ENCODE assay signal across 12 mouse cellular contexts in genomic region chr6:92532896-92533295, GRCm38 (mm10).
A peak's percentile ranks its signal among the peaks of the same experiment; 100 is the strongest.
DNase-seq lines count a peak whose midpoint lies in the region; ATAC-seq and TF ChIP-seq lines count a peak whose summit lies in the region.
"Had no signal": no experiment of that assay in that cellular context is flagged by ENCODE, and none has a peak within 500 bp of the region (broad histone marks: within the 10 kb centered on the region; RNA-seq: fewer than 3 reads in every experiment).

No protein-coding gene starts in this region.

- H3K4me1 ChIP-seq in kidney, postnatal 0 days (replicated peaks; ENCODE audit: insufficient read depth, low read length), result peaks cover 4% of the 10 kb centered on the region; the same call in 1 of the 2 replicates
- H3K4me1 ChIP-seq in intestine, embryonic 15.5 days (replicated peaks), result 0 out of 2 replicates have a peak, but pooled peaks cover 4% of the 10 kb centered on the region
- H3K4me1 ChIP-seq in forebrain, embryonic 10.5 days, result peaks cover 12% of the 10 kb centered on the region
- H3K4me1 ChIP-seq: liver, embryonic 15.5 days had no signal

- H3K27me3 ChIP-seq in kidney, postnatal 0 days (ENCODE audit: insufficient read depth, low read length), result no peaks in the 10 kb centered on the region
- no peaks in the 10 kb centered on the region for H3K27me3 ChIP-seq in intestine, embryonic 15.5 days (replicated peaks)
- no peaks in the 10 kb centered on the region for H3K27me3 ChIP-seq in forebrain, embryonic 10.5 days (ENCODE audit: poor library complexity, severe bottlenecking)
- H3K27me3 ChIP-seq: liver, embryonic 15.5 days; neural tube, embryonic 12.5 days had no signal

- peak; percentile 52 for DNase-seq in kidney, postnatal 0 days (ENCODE audit: low spot score)
- DNase-seq in kidney, adult 9 months, result no peak
- DNase-seq in MN1 (ENCODE audit: low spot score), result peak; percentile 15
- DNase-seq in NIH3T3 (ENCODE audit: low read depth), result peak; percentile 33
- no peak for DNase-seq in forebrain, embryonic 10.5 days (ENCODE audit: extremely low spot score, low spot score)
- DNase-seq in layer of hippocampus, adult 11-12 months (ENCODE audit: low spot score), result no peak
- DNase-seq: cerebellum, postnatal 10 days; thymus, postnatal 4 days had no signal

- TF ChIP-seq CTCF in kidney, postnatal 0 days (IDR thresholded peaks at IDR 0.05; ENCODE audit: low read depth), result no peak

- peak overlapping the region; percentile 44; the same call in 1 of the 2 replicates for H3K4me3 ChIP-seq in kidney, postnatal 0 days (replicated peaks; ENCODE audit: low read depth, low read length)
- peak overlapping the region; percentile 49 for H3K4me3 ChIP-seq in intestine, embryonic 15.5 days (replicated peaks)
- H3K4me3 ChIP-seq in forebrain, embryonic 10.5 days, result no peak overlapping the region
- H3K4me3 ChIP-seq: liver, embryonic 15.5 days; midbrain, embryonic 12.5 days; neural tube, embryonic 12.5 days had no signal

- H3K36me3 ChIP-seq in kidney, postnatal 0 days (ENCODE audit: insufficient read depth, low read length), result no peaks in the 10 kb centered on the region
- H3K36me3 ChIP-seq in intestine, embryonic 15.5 days, result no peaks in the 10 kb centered on the region
- H3K36me3 ChIP-seq in forebrain, embryonic 10.5 days (replicated peaks), result no peaks in the 10 kb centered on the region
- H3K36me3 ChIP-seq: liver, embryonic 15.5 days; midbrain, embryonic 12.5 days; neural tube, embryonic 12.5 days had no signal

- no peak overlapping the region for H3K9ac ChIP-seq in kidney, postnatal 0 days (ENCODE audit: low read depth, low read length)
- no peak overlapping the region for H3K9ac ChIP-seq in intestine, embryonic 15.5 days
- H3K9ac ChIP-seq: liver, embryonic 15.5 days; midbrain, embryonic 12.5 days; neural tube, embryonic 12.5 days had no signal

- peak overlapping the region; percentile 9; the same call in 1 of the 2 replicates for H3K27ac ChIP-seq in kidney, postnatal 0 days
- H3K27ac ChIP-seq in intestine, embryonic 15.5 days, result peak overlapping the region; percentile 41
- no peak overlapping the region for H3K27ac ChIP-seq in forebrain, embryonic 10.5 days
- H3K27ac ChIP-seq: liver, embryonic 15.5 days; midbrain, embryonic 12.5 days; neural tube, embryonic 12.5 days had no signal

- peak overlapping the region; percentile 62 for H3K4me2 ChIP-seq in kidney, postnatal 0 days (ENCODE audit: low read length)
- H3K4me2 ChIP-seq in intestine, embryonic 15.5 days (replicated peaks), result peak overlapping the region; percentile 60
- H3K4me2 ChIP-seq: liver, embryonic 15.5 days; midbrain, embryonic 12.5 days; neural tube, embryonic 12.5 days had no signal

- whole genome bisulfite sequencing in kidney, postnatal 0 days, result 15% methylated on average over 3 of the region's 3 CpGs
- WGBS in intestine, embryonic 15.5 days, result 27% methylated on average over 3 of the region's 3 CpGs
- WGBS in forebrain, embryonic 10.5 days, result 90% methylated on average over 3 of the region's 3 CpGs

- no peak for ATAC-seq in kidney, postnatal 0 days (replicated peaks; ENCODE audit: low FRiP score, low read depth)
- no peak for ATAC-seq in intestine, embryonic 15.5 days

- no peaks in the 10 kb centered on the region for H3K9me3 ChIP-seq in kidney, postnatal 0 days (replicated peaks; ENCODE audit: low read length)
- H3K9me3 ChIP-seq in intestine, embryonic 15.5 days, result no peaks in the 10 kb centered on the region
- H3K9me3 ChIP-seq in forebrain, embryonic 10.5 days, result no peaks in the 10 kb centered on the region
- H3K9me3 ChIP-seq: liver, embryonic 15.5 days; midbrain, embryonic 12.5 days; neural tube, embryonic 12.5 days had no signal

Comparison
In these comparisons a context has a peak if more than half of its experiments do, and no peak if none do; other contexts are left out.
1. DNase-seq: peak in kidney, postnatal 0 days (single experiment), MN1 (single experiment) and NIH3T3 (single experiment); none in kidney, adult 9 months (single experiment), forebrain, embryonic 10.5 days (single experiment) and layer of hippocampus, adult 11-12 months (single experiment).